Mouse (Mus musculus) embryonic stem cell, embryonic (primary cell): ENCODE measurements at regions not wholly inside any gene's neighbourhood (a gene's known extent, or its start where the extent isn't known, plus 50 kb on each side); places are given as distances from the start of the nearest gene placed in this dataset.

ENCODE experiments used
- CTCF ChIA-PET, 4 experiments: fragments of 300-600 bp in 2 of 4; fragments of 350-600 bp in 2 of 4; sonication (Branson Sonifier 250); formaldehyde crosslinking; loops; one replicate each; lab custom pipeline; 2022; ENCODE audit warnings: inconsistent platforms in 2 of 4; lab: Charles Lee
- POLR2A ChIA-PET, 4 experiments: fragments of 300-600 bp in 2 of 4; fragments of 350-600 bp in 2 of 4; sonication (Branson Sonifier 250); formaldehyde crosslinking; loops; one replicate each; lab custom pipeline; 2022; ENCODE audit warnings: antibody characterized with exemption in 4 of 4, inconsistent platforms in 1 of 4; lab: Charles Lee

- CTCF ChIA-PET = no interaction called here
- POLR2A ChIA-PET = no interaction called here
Measured at GRCm38 (mm10) chr14:80391418-80391817, 407.5 kb downstream of the Olfm4 start.

GRCm38 (mm10) chr14:80408317-80408716, 424.4 kb downstream of the Olfm4 start:
- POLR2A ChIA-PET = no interaction called here
- CTCF ChIA-PET = no interaction called here

GRCm38 (mm10) chr14:80418810-80419325, 435.0 kb downstream of the Olfm4 start:
- ChIA-PET POLR2A (no interaction called here), CTCF (no interaction called here)

GRCm38 (mm10) chr14:80443820-80444219, 459.9 kb downstream of the Olfm4 start:
- POLR2A ChIA-PET = no interaction called here

GRCm38 (mm10) chr14:80471470-80471869, 487.6 kb downstream of the Olfm4 start:
- CTCF ChIA-PET = no interaction called here
- POLR2A ChIA-PET = no interaction called here

More at GRCm38 (mm10) chr14:80443820-80444219, 459.9 kb downstream of the Olfm4 start:
- CTCF ChIA-PET = no interaction called here

GRCm38 (mm10) chr14:80479918-80480317, 496.0 kb downstream of the Olfm4 start:
- POLR2A ChIA-PET = no interaction called here

GRCm38 (mm10) chr14:80482771-80483170, 498.9 kb downstream of the Olfm4 start:
- ChIA-PET CTCF (no interaction called here), POLR2A (no interaction called here)

More at GRCm38 (mm10) chr14:80479918-80480317, 496.0 kb downstream of the Olfm4 start:
- CTCF ChIA-PET = no interaction called here

- POLR2A ChIA-PET = no interaction called here
- CTCF ChIA-PET = no interaction called here
Measured at GRCm38 (mm10) chr14:80484256-80484655, 500.4 kb downstream of the Olfm4 start.

- ChIA-PET POLR2A (no interaction called here), CTCF (no interaction called here)
Measured at GRCm38 (mm10) chr14:80485149-80485548, 501.3 kb downstream of the Olfm4 start.

GRCm38 (mm10) chr14:80486605-80487004, 502.7 kb downstream of the Olfm4 start:
- CTCF ChIA-PET = no interaction called here

GRCm38 (mm10) chr14:80492043-80492900, 508.4 kb downstream of the Olfm4 start:
- POLR2A ChIA-PET = interaction anchor here in 1 of 4 experiments (0.6 kb wide), 1 partner anchor 28 kb away, joined by 3 read pairs; no protein-coding TSS in a partner anchor
- CTCF ChIA-PET = no interaction called here

More at GRCm38 (mm10) chr14:80486605-80487004, 502.7 kb downstream of the Olfm4 start:
- POLR2A ChIA-PET = no interaction called here

- POLR2A ChIA-PET = no interaction called here
- CTCF ChIA-PET = no interaction called here
Measured at GRCm38 (mm10) chr14:80492901-80493279, 509.0 kb downstream of the Olfm4 start.

GRCm38 (mm10) chr14:80504351-80504750, 520.5 kb downstream of the Olfm4 start:
- POLR2A ChIA-PET = no interaction called here
- CTCF ChIA-PET = no interaction called here

GRCm38 (mm10) chr14:80516626-80517025, 532.7 kb downstream of the Olfm4 start:
- CTCF ChIA-PET = no interaction called here

GRCm38 (mm10) chr14:80521216-80521615, 537.3 kb downstream of the Olfm4 start:
- ChIA-PET CTCF (no interaction called here), POLR2A (interaction anchor here in 1 of 4 experiments (0.7 kb wide), 1 partner anchor 30 kb away, joined by 3 read pairs; no protein-coding TSS in a partner anchor)

More at GRCm38 (mm10) chr14:80516626-80517025, 532.7 kb downstream of the Olfm4 start:
- POLR2A ChIA-PET = no interaction called here

- ChIA-PET POLR2A (interaction anchor here in 1 of 4 experiments (0.8 kb wide), 1 partner anchor 23 kb away, joined by 3 read pairs; no protein-coding TSS in a partner anchor), CTCF (no interaction called here)
Measured at GRCm38 (mm10) chr14:80521631-80522030, 537.8 kb downstream of the Olfm4 start.

- ChIA-PET POLR2A (interaction anchor here in 1 of 4 experiments (0.8 kb wide), 1 partner anchor 22 kb away, joined by 3 read pairs; no protein-coding TSS in a partner anchor), CTCF (no interaction called here)
Measured at GRCm38 (mm10) chr14:80522536-80522935, 538.7 kb downstream of the Olfm4 start.

GRCm38 (mm10) chr14:80528419-80529028, 544.6 kb downstream of the Olfm4 start:
- ChIA-PET POLR2A (no interaction called here), CTCF (no interaction called here)

- ChIA-PET CTCF (no interaction called here), POLR2A (no interaction called here)
Measured at GRCm38 (mm10) chr14:80536044-80536745, 552.3 kb downstream of the Olfm4 start.
